Mouse (Mus musculus) heart, embryonic 10.5 days (tissue): Measurements from ENCODE around the gene Gm47996. TPM values are rescaled to one million over a fixed set of nuclear protein-coding genes. Genes with fewer than 3 reads are reported as not detected.
"Not testable (repeated sequence)": the region's sequence is repeated elsewhere in the genome, so short reads cannot be mapped to it uniquely, and the experiment has no call there.

Experiments used
- DNase-seq: peaks from one replicate; pipeline ENCODE4 v3.0.0-alpha.2; 2017; ENCODE audit warnings: low spot score
- H3K27ac ChIP-seq: fragments of 300-500 bp; sonication (generic); 2 replicates; pipeline ENCODE4 v1.5.1; 2016; ENCODE audit warnings: mild to moderate bottlenecking
- H3K27me3 ChIP-seq: fragments of 300-500 bp; sonication (generic); 2 replicates; pipeline ENCODE4 v1.6.1; 2016; ENCODE audit warnings: mild to moderate bottlenecking; ENCODE audit not compliant: poor library complexity, insufficient read depth, severe bottlenecking
- H3K36me3 ChIP-seq: fragments of 300-500 bp; sonication (generic); 2 replicates; pipeline ENCODE4 v1.6.1; 2016; ENCODE audit warnings: mild to moderate bottlenecking, moderate library complexity
- H3K4me1 ChIP-seq: fragments of 300-500 bp; sonication (generic); 2 replicates; pipeline ENCODE4 v1.6.1; 2016; ENCODE audit warnings: mild to moderate bottlenecking
- H3K4me3 ChIP-seq: fragments of 300-500 bp; sonication (generic); 2 replicates; pipeline ENCODE4 v1.5.1; 2016; ENCODE audit warnings: mild to moderate bottlenecking, moderate library complexity
- H3K9me3 ChIP-seq: fragments of 300-500 bp; sonication (generic); 2 replicates; pipeline ENCODE4 v1.6.1; 2016; ENCODE audit warnings: mild to moderate bottlenecking, moderate library complexity
- WGBS: fragments of 180-500 bp; shearing (Covaris S2); methylation state at CpG from one replicate; pipeline ENCODE4 v1.1.7; 2016; 5-methylcytosine and 5-hydroxymethylcytosine counted together
- polyA plus RNA-seq: library from polyadenylated mRNA; unstranded; fragments of >200 nt; fragmentation: Nextera tagmentation; extraction: Ambion mirVana; gene quantifications from 2 replicates; pipeline ENCODE4 v1.2.1, GENCODE M21; 2016

The Gm47996 gene
- 0.18 TPM in 1 of 2 replicates, not detected in the other for polyA plus RNA-seq

DNA sequence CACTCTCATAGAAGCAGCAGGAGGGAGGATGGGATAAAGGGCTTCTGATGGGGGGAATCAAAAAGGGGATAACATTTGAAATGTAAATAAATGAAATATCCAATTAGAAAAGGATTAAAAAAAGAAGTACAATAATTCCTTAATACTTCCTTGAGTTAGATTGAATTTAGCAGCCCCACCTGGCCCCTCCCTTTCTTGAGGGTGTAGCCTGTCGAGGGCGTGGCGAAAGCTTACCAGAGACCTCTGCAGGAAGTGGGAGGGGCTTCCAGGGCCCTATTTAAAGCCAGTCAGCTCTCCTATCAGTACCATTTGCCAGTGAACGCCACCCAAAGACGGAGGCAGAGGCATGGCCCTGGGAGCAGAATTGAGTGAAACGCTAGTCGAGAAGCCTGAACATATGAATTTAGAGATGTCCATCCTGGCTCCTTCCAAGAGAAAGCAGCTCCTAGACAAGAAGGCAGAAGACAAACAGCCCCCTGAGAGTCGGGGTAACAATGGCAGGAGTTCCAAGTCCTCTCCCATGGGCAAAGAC, at the start of gene Gm47996:
Gene Gm47996 (plus strand): TSS at position 308 of the 532 bp plus-strand sequence.
- H3K4me3 ChIP-seq, H3K27ac ChIP-seq, DNase-seq, H3K9me3 ChIP-seq, H3K4me1 ChIP-seq, H3K27me3 ChIP-seq, H3K36me3 ChIP-seq: not testable (repeated sequence)
- WGBS, result 82% methylated on average over 5 of the region's 8 CpGs

DNA sequence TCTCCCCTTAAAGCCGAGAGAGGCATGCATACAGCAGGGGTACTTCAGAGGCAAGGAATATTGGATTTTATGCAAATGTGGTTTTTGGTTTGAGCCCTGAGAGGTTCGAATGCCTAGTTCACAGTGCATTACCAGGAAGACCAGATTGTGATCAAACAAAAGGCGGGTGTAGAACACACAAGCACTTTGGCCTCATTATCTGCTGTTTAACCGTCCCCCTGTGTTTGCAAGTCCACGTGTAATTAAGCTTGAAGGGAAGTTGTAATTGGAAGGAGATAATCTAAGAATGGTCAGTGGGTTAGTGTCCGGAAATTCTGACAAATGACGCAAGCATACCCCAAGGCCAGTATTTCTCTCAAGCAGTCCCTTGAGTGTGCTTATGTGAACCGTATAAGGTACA, 43.9 kb upstream of the Gm47996 start:
- 39% methylated on average over 8 of the region's 8 CpGs for WGBS
- no peaks in the 10 kb centered on the region for H3K9me3 ChIP-seq

DNA sequence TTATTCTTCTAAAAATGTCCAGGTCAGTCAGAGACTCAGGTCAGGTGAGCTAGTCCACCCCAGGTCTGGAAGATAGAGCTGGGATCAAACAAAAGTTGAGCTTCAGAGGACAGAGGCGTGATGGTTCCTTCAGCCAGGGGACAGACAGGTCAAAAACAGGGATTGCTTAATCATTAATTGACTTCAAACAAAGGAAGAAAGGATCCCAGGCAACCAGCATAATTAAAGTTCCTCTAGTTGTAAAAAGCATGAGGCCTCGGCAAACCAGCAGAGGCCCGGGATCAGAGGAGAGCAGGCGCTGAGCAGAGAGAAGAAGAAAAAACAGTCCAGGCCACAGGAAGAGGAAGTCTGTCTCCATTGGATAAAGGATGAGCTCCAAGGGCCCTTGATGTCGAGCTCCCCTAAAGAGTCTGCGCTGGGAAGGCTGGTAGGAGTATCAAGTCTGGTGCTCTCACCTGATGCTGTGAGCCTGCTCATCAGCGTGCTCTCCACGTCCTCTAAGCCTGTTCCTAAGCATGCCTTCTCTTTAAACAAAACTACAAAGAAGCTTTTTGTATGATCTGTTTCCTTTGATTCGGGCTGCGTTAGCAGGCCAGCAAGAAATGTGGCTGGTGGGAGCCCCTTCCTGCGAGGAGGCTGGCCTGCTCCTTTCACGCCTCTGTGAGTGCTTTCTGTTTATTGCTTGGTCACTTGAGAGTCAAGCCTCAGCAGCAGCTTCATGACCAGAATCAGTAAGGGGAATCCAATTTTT, 42.5 kb upstream of the Gm47996 start:
- Histone ChIP-seq H3K4me1 (peaks cover 5% of the 10 kb centered on the region), H3K36me3 (no peaks in the 10 kb centered on the region), H3K4me3 (no peak overlapping the region), H3K27me3 (no peaks in the 10 kb centered on the region; the same call in 1 of the 2 replicates), H3K9me3 (no peaks in the 10 kb centered on the region), H3K27ac (peak overlapping the region; percentile 62)
- DNase-seq, result no peak
- 52% methylated on average over 12 of the region's 12 CpGs for WGBS

More for the DNA sequence above, 43.9 kb upstream of the Gm47996 start:
- Histone ChIP-seq H3K4me3 (no peak overlapping the region), H3K27me3 (no peaks in the 10 kb centered on the region; the same call in 1 of the 2 replicates), H3K27ac (peak overlapping the region; percentile 23; the same call in 1 of the 2 replicates), H3K4me1 (peaks cover 3% of the 10 kb centered on the region), H3K36me3 (no peaks in the 10 kb centered on the region)
- DNase-seq, result no peak

DNA sequence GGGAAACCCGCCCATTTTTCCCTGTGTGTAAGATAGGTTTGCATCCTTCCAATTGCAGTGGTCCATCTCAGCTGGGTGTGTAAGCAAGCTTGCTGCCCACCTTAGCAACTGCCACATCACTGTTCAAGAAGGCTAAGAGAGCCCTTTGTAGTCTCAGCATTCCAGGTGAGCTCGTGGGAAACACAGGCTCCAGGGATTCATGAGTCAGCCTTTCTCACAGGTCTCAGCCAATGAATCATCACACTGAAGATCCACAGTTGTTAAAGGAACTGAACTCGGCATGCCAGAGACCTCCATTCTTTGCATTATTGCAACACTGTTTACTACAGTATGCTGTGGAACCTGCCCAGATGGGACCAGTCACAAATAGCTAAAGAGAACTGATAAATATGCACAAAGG, 41.3 kb upstream of the Gm47996 start:
- no peak for DNase-seq
- no peak overlapping the region for H3K4me3 ChIP-seq
- H3K36me3 ChIP-seq, result no peaks in the 10 kb centered on the region
- WGBS, result 75% methylated on average over 3 of the region's 3 CpGs
- no peaks in the 10 kb centered on the region; the same call in 1 of the 2 replicates for H3K27me3 ChIP-seq
- H3K4me1 ChIP-seq, result peaks cover 5% of the 10 kb centered on the region
- H3K27ac ChIP-seq, result no peak overlapping the region
- H3K9me3 ChIP-seq, result no peaks in the 10 kb centered on the region

DNA sequence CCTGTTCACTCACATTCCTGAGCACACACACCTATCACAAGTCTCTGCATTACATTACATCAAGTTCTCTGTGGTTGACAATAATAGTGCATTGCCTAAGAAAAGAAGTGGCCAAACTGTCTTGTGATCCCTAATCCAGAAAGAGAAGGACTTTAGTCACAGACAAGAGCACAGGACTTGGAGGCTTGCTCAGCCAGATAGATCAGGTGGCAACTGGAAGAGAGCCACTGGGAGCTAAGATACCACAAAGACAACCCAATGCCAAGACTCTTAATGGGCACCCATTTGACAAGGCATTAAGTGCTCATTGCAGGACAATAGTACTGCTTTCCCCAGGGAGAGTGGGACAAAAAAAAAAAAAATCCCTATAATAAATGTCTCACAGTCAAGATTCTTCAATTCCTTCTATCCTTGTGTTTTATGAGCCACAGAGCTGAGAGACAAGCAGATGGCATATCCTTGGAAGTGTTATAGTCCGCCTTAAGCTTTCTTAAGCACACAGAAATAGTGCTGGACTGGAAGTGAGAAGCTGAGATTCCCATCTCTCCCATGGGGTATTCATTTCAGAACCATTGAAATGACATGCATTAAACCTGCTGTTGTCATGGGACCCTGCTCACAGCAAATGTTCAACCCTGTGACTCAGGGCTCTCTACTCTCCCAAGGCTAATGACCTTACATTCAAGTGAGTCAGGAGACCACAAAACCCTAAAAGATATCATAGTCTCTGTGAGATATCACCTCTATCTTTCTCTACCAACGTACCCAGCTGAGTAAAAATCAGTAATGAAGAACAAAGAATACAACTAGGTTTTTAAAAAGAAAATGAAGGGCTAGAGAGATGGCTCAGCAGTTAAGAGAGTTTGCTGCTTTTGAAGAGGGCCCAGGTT, 38.1 kb upstream of the Gm47996 start:
- Histone ChIP-seq H3K27me3 (no peaks in the 10 kb centered on the region; the same call in 1 of the 2 replicates), H3K9me3 (no peaks in the 10 kb centered on the region), H3K27ac (no peak overlapping the region), H3K36me3 (no peaks in the 10 kb centered on the region), H3K4me3 (no peak overlapping the region), H3K4me1 (peaks cover 9% of the 10 kb centered on the region)
- DNase-seq, result no peak
- 72% methylated on average over 2 of the region's 2 CpGs for WGBS

DNA sequence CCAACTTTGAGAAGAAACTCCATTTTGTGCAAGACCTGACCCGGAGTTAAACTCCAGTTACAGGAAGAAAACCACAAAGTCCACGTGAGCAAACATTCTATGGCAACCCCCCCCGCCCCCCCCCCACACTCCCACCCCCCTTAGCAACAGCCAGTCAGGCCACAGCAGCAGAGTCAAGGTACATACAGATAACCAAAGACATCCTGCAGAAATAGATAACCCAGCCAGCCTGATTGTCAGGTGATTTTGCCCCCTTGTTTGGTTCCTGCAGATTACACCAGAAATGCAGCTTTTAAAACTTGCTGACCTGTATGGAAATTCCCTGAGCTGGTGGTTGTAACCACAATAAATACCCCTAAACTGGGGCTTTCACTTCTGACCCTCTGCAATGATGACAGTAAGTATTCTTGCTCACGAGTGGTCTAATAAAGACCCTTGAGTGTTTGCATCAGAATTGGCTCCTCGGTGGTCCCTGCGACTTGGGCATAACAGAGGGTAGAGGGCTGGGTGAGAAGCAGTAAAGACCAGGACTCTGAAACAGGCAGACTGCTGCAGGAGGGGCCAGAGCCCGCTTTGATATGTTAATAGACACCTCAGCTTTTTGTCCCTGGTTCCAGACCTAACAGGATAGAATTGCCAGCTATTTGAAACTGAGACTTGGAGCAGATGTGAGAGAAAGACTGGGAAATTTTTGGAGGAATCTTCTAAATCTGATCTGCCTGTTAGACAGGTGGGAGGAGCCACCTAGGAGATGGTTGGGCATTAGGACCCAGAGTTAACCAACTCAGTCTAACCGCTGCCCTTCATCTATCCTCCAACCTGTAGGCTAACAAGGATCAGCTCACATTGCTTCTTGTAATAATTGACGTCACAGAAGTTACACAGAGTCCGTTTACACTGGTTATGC, 32.6 kb upstream of the Gm47996 start:
- DNase-seq, result peak; percentile 91
- Histone ChIP-seq H3K36me3 (no peaks in the 10 kb centered on the region), H3K27ac (peak overlapping the region; percentile 85), H3K4me1 (peaks cover 20% of the 10 kb centered on the region), H3K27me3 (no peaks in the 10 kb centered on the region), H3K9me3 (no peaks in the 10 kb centered on the region), H3K4me3 (peak overlapping the region; percentile 42)
- 9% methylated on average over 10 of the region's 10 CpGs for WGBS

DNA sequence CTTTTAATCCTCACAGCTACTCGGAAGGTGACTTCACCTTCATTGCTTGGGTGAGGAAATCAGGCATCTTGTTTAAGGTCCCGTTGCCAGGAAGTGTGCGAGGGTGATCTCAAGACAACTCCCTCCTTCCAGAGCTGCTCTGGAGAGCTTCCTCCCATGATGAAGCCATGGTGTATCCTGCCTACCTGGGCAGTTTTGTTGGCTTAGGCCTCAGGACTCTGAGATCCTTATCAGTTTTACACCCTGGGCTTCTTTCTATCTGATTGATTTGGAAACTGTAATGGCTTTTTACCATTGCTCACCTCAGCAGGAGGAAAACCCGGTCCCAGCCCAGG, 32.0 kb upstream of the Gm47996 start:
- no peaks in the 10 kb centered on the region for H3K36me3 ChIP-seq
- 22% methylated on average over 4 of the region's 4 CpGs for WGBS
- DNase-seq, result no peak

DNA sequence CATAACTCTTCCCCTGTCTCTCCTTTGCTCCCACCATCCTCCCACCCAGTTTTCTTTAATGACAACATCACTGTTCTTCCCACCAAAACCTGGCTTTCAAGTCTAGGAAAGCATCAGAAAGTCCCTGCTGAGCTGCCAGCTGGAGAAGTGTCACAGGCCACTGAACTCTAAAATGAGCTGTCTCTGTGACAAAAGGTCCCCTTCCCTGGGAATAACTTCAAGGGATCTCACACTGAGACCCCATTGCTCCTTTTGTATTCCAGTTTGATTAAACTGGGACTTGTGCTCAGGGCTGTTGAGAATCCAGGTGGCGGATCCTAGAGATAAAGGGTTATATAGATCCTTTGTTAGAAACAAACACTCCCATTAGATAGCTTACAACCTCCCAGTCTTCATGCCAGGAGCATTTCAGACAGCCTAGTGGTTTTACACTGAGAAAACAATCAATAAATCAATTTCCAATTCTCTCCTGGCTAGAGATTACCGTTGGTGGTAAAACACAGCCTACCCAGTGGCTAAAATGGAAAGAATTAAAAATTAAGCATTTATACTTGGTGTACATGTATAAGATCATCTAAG, 31.3 kb upstream of the Gm47996 start:
- no peak for DNase-seq
- WGBS, result 67% methylated on average over 2 of the region's 2 CpGs
- H3K27me3 ChIP-seq, result no peaks in the 10 kb centered on the region
- no peak overlapping the region for H3K4me3 ChIP-seq
- no peaks in the 10 kb centered on the region for H3K9me3 ChIP-seq
- peaks cover 20% of the 10 kb centered on the region for H3K4me1 ChIP-seq
- H3K36me3 ChIP-seq, result no peaks in the 10 kb centered on the region
- H3K27ac ChIP-seq, result peak overlapping the region; percentile 56; the same call in 1 of the 2 replicates

More for the DNA sequence above, 32.0 kb upstream of the Gm47996 start:
- Histone ChIP-seq H3K4me1 (peaks cover 20% of the 10 kb centered on the region), H3K9me3 (no peaks in the 10 kb centered on the region), H3K4me3 (peak overlapping the region; percentile 42), H3K27me3 (no peaks in the 10 kb centered on the region), H3K27ac (peak overlapping the region; percentile 85)

DNA sequence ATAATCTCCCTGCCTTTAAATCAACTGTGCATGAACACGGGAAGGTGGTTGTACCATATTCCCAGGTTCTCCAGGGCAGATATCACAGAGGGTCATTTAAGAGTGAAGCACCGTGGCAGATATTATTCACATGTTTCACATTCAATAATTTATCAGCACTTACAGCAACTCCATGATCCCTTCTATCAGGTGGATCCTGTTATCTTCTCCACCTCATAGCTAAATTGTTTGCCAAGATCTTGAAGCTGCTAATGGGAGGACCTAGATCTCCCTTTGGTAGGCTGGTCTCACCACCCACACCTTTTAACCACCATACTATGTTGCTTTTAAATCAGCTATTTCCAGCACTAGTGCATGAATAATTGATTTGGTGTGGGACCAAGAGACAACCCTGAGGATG, 29.8 kb upstream of the Gm47996 start:
- Histone ChIP-seq H3K27ac (no peak overlapping the region), H3K27me3 (no peaks in the 10 kb centered on the region), H3K9me3 (no peaks in the 10 kb centered on the region), H3K4me3 (no peak overlapping the region), H3K36me3 (no peaks in the 10 kb centered on the region), H3K4me1 (peaks cover 20% of the 10 kb centered on the region)
- DNase-seq, result no peak
- 90% methylated on average over 2 of the region's 2 CpGs for WGBS

DNA sequence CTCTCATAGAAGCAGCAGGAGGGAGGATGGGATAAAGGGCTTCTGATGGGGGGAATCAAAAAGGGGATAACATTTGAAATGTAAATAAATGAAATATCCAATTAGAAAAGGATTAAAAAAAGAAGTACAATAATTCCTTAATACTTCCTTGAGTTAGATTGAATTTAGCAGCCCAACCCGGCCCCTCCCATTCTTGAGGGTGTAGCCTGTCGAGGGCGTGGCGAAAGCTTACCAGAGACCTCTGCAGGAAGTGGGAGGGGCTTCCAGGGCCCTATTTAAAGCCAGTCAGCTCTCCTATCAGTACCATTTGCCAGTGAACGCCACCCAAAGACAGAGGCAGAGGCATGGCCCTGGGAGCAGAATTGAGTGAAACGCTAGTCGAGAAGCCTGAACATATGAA, 27.7 kb upstream of the Gm47996 start, which contains the start of gene Gm47985:
Gene Gm47985 (plus strand): TSS at position 272 of the 400 bp plus-strand sequence.
- H3K4me1 ChIP-seq, result peaks cover 11% of the 10 kb centered on the region
- H3K4me3 ChIP-seq, H3K27me3 ChIP-seq, DNase-seq, H3K9me3 ChIP-seq, H3K36me3 ChIP-seq, H3K27ac ChIP-seq: not testable (repeated sequence)
- 83% methylated on average over 1 of the region's 7 CpGs for WGBS

DNA sequence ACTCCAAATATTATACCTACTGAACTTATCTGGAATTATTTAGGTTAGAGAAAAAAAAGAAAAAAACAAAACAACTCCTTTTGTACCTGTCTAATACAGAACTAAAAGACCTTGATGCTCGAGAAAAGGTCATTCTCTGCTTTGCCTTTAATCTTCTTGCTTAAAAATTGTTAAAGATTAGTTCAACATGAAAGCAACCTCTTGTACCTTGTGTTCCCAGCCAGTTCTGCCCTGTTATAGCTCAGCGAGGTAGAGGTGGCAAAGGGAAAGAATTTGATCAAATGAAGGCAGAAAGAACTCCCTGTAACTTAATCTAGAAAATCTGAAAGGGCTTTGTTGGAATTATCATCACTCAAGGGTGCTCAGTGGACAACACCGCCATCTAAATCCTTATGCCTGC, 23.7 kb upstream of the Gm47996 start:
- not testable (repeated sequence) for H3K4me1 ChIP-seq, H3K4me3 ChIP-seq, DNase-seq, H3K9me3 ChIP-seq, H3K36me3 ChIP-seq, H3K27me3 ChIP-seq, H3K27ac ChIP-seq
- WGBS, result 79% methylated on average over 3 of the region's 3 CpGs

DNA sequence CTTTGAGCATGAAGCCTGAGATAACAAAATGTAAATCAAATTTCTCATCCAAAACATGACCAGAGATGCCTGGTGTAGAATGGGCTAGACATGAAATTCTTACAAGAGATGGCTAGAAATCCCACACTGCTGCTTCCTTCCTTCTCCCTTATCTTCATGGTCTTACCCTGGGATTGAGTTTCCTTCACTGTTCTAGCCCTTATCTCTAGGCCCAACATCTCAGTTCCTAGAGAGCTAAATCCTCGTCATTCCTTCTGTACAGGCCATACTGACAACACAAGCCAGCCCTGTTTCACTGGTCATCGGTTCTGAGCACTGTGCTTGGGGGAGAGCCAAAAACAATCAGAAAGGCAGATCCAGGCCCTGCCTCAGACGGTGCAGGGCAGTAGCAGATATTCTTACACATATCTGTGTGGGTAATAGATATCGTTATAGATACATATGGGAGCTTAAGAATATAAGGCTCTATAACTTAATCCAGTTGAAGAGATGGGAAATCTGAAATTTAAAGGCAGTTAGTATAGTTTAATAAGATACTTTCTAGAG, 23.0 kb upstream of the Gm47996 start:
- WGBS, result 57% methylated on average over 4 of the region's 4 CpGs
- H3K9me3 ChIP-seq, result not testable (repeated sequence)

More for the DNA sequence above, 23.0 kb upstream of the Gm47996 start:
- H3K4me1 ChIP-seq, H3K4me3 ChIP-seq, H3K27ac ChIP-seq, H3K27me3 ChIP-seq, H3K36me3 ChIP-seq: not testable (repeated sequence)
- DNase-seq, result peak; percentile 63
